Comparison of ENCODE assay signal across 13 mouse cellular contexts in the genomic region with DNA sequence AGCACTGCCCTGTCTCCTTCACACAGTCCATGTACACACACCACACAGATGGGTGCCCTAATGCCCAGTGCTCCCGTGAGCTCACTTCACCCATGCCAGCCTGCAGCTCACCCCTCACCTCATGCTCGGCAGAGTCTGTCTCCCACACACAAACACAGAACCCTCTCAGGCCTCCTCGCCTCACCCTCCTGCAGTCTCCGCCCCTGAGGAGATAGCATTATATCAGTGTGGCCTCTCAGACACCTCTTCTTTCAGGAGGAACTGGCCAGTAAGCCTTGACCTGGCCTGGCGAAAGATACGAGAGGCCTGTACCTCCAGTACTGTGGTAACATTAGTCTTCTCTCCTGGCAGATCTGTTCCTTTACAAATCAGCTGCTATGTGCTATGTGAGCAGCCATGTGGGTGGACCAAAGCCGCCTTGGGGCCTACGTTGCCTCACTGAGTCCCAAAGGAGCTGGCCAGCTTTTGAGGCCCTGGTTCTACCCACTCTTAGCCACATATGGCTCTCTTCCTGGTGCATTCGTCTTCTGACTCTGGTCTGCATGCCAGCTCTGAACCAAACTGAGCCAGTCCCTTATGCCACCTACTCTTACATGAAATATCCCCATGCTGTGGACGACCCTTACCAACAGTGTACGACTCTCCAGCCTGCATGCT.
DNase-seq lines count a peak whose midpoint lies in the region; ATAC-seq lines count a peak whose summit lies in the region.
"Had no signal": no experiment of that assay in that cellular context is flagged by ENCODE, and none has a peak within 500 bp of the region (broad histone marks: within the 10 kb centered on the region; RNA-seq: fewer than 3 reads in every experiment).

No protein-coding gene starts in this region.

- ATAC-seq in hindbrain, embryonic 16.5 days: no peak
- ATAC-seq in hindbrain, embryonic 11.5 days (ENCODE audit: low FRiP score): no peak
- peak; percentile 60 for ATAC-seq in liver, embryonic 15.5 days (ENCODE audit: insufficient read depth)
- ATAC-seq in intestine, embryonic 16.5 days: no peak
- ATAC-seq: forebrain, embryonic 14.5 days had no signal

- peaks cover 6% of the 10 kb centered on the region for H3K4me1 ChIP-seq in hindbrain, embryonic 16.5 days (ENCODE audit: control insufficient read depth, insufficient read depth, low read depth, low read length)
- no peaks in the 10 kb centered on the region for H3K4me1 ChIP-seq in hindbrain, embryonic 11.5 days (replicated peaks; ENCODE audit: control insufficient read depth, insufficient read depth, low read length)
- H3K4me1 ChIP-seq in liver, embryonic 15.5 days (replicated peaks): peaks cover 29% of the 10 kb centered on the region
- H3K4me1 ChIP-seq in intestine, embryonic 16.5 days (ENCODE audit: control insufficient read depth, insufficient read depth, low read length): peaks cover 5% of the 10 kb centered on the region

- H3K9me3 ChIP-seq in hindbrain, embryonic 16.5 days (ENCODE audit: control insufficient read depth, low read length): no peaks in the 10 kb centered on the region
- no peaks in the 10 kb centered on the region for H3K9me3 ChIP-seq in hindbrain, embryonic 11.5 days (ENCODE audit: control insufficient read depth, low read length)
- H3K9me3 ChIP-seq in liver, embryonic 15.5 days (replicated peaks): no peaks in the 10 kb centered on the region
- no peaks in the 10 kb centered on the region for H3K9me3 ChIP-seq in intestine, embryonic 16.5 days (ENCODE audit: control insufficient read depth, low read length)
- H3K9me3 ChIP-seq: limb, embryonic 15.5 days had no signal

- no peak overlapping the region for H3K4me3 ChIP-seq in hindbrain, embryonic 16.5 days (ENCODE audit: low read length)
- H3K4me3 ChIP-seq in hindbrain, embryonic 11.5 days (ENCODE audit: low read depth, low read length): no peak overlapping the region
- H3K4me3 ChIP-seq in liver, embryonic 15.5 days (replicated peaks): no peak overlapping the region
- no peak overlapping the region for H3K4me3 ChIP-seq in intestine, embryonic 16.5 days (ENCODE audit: low read length)
- H3K4me3 ChIP-seq: left cerebral cortex, adult 2 months; limb, embryonic 15.5 days had no signal

- H3K9ac ChIP-seq in hindbrain, embryonic 16.5 days (ENCODE audit: low read depth, low read length): 0 out of 2 replicates have a peak overlapping the region, but pooled peaks have one; percentile 0
- no peak overlapping the region for H3K9ac ChIP-seq in hindbrain, embryonic 11.5 days (ENCODE audit: low read depth, low read length)
- H3K9ac ChIP-seq in liver, embryonic 15.5 days: no peak overlapping the region
- no peak overlapping the region for H3K9ac ChIP-seq in intestine, embryonic 16.5 days (ENCODE audit: low read depth, low read length)
- H3K9ac ChIP-seq: limb, embryonic 15.5 days had no signal

- peak; percentile 32 for DNase-seq in adrenal gland, postnatal 14 days
- no peak for DNase-seq in adrenal gland, adult 18-20 months (ENCODE audit: low spot score in 2 of 2)
- no peak for DNase-seq in hindbrain, embryonic 11.5 days (ENCODE audit: low spot score)
- peak; percentile 57 for DNase-seq in adipocyte (ENCODE audit: low spot score)
- DNase-seq in thymus, postnatal 25 days: no peak
- DNase-seq: cerebellum, adult 9-10 months; kidney, postnatal 36 days had no signal

- no peaks in the 10 kb centered on the region for H3K27me3 ChIP-seq in hindbrain, embryonic 16.5 days (replicated peaks; ENCODE audit: control insufficient read depth, insufficient read depth, low read length)
- no peaks in the 10 kb centered on the region for H3K27me3 ChIP-seq in hindbrain, embryonic 11.5 days (ENCODE audit: control insufficient read depth, insufficient read depth, low read length)
- H3K27me3 ChIP-seq in liver, embryonic 15.5 days: no peaks in the 10 kb centered on the region
- no peaks in the 10 kb centered on the region for H3K27me3 ChIP-seq in intestine, embryonic 16.5 days (replicated peaks; ENCODE audit: control insufficient read depth, insufficient read depth, low read length)
- H3K27me3 ChIP-seq: limb, embryonic 15.5 days had no signal

- WGBS in hindbrain, embryonic 16.5 days: 85% methylated on average over 11 of the region's 11 CpGs
- WGBS in hindbrain, embryonic 11.5 days: 87% methylated on average over 11 of the region's 11 CpGs
- 47% methylated on average over 11 of the region's 11 CpGs for WGBS in liver, embryonic 15.5 days (ENCODE audit: insufficient replicate concordance)
- WGBS in intestine, embryonic 16.5 days: 79% methylated on average over 11 of the region's 11 CpGs

- H3K36me3 ChIP-seq in hindbrain, embryonic 16.5 days (ENCODE audit: control insufficient read depth, insufficient read depth, low read length): no peaks in the 10 kb centered on the region
- no peaks in the 10 kb centered on the region for H3K36me3 ChIP-seq in hindbrain, embryonic 11.5 days (ENCODE audit: control insufficient read depth, insufficient read depth, low read length)
- no peaks in the 10 kb centered on the region for H3K36me3 ChIP-seq in liver, embryonic 15.5 days (replicated peaks)
- no peaks in the 10 kb centered on the region for H3K36me3 ChIP-seq in intestine, embryonic 16.5 days (ENCODE audit: control insufficient read depth, insufficient read depth, low read length)
- H3K36me3 ChIP-seq: limb, embryonic 15.5 days had no signal

- no peak overlapping the region for H3K4me2 ChIP-seq in hindbrain, embryonic 16.5 days (ENCODE audit: low read length)
- no peak overlapping the region for H3K4me2 ChIP-seq in hindbrain, embryonic 11.5 days (replicated peaks; ENCODE audit: low read depth, low read length)
- H3K4me2 ChIP-seq in liver, embryonic 15.5 days: peak overlapping the region; percentile 46
- H3K4me2 ChIP-seq in intestine, embryonic 16.5 days (ENCODE audit: low read depth, low read length): no peak overlapping the region
- H3K4me2 ChIP-seq: limb, embryonic 15.5 days had no signal

- H3K27ac ChIP-seq in hindbrain, embryonic 16.5 days (ENCODE audit: low read depth, low read length): no peak overlapping the region
- H3K27ac ChIP-seq in hindbrain, embryonic 11.5 days (ENCODE audit: low read depth, low read length): no peak overlapping the region
- peak overlapping the region; percentile 22; the same call in 1 of the 2 replicates for H3K27ac ChIP-seq in liver, embryonic 15.5 days (replicated peaks)
- no peak overlapping the region for H3K27ac ChIP-seq in intestine, embryonic 16.5 days (ENCODE audit: low read length)
- H3K27ac ChIP-seq: left cerebral cortex, adult 2 months; limb, embryonic 15.5 days had no signal

Comparison
In these comparisons a context has a peak if more than half of its experiments do, and no peak if none do; other contexts are left out.
1. DNase-seq: peak in adrenal gland, postnatal 14 days (single experiment) and adipocyte (single experiment); none in adrenal gland, adult 18-20 months (0 of 2), hindbrain, embryonic 11.5 days (single experiment) and thymus, postnatal 25 days (single experiment).